Mouse (Mus musculus) lung, postnatal 0 days (tissue): Measurements from ENCODE around the gene Fam214a.

Experiments used
- CTCF ChIP-seq: IDR thresholded peaks from 2 replicates; pipeline ENCODE4 v1.5.1; 2016; ENCODE audit warnings: antibody characterized with exemption, mild to moderate bottlenecking
- EP300 ChIP-seq: IDR thresholded peaks from 2 replicates; pipeline ENCODE4 v1.6.1; 2016; ENCODE audit warnings: antibody characterized with exemption, mild to moderate bottlenecking, control low read depth

GRCm38 (mm10) chr9:74977251-74977650 lies 24.6 kb downstream of the Fam214a start:
- TF ChIP-seq CTCF (no peak), EP300 (no peak)
